Mouse (Mus musculus) hematopoietic stem cell, adult 5-6 weeks (primary cell): ENCODE data around the gene Isca1. TPM values are rescaled to one million over a fixed set of nuclear protein-coding genes. Genes with fewer than 3 reads are reported as not detected.
"Not testable (repeated sequence)": the region's sequence is repeated elsewhere in the genome, so short reads cannot be mapped to it uniquely, and the experiment has no call there.

Experiments
- ATAC-seq, 2 experiments: fragments of 125-278 bp in 1 of 2; replicated peaks in 1 of 2; 2 replicates each; pipeline ENCODE4 v1.8.0; 2016 to 2017; ENCODE audit warnings: inconsistent platforms in 2 of 2, mild to moderate bottlenecking in 2 of 2, moderate number of reproducible peaks in 2 of 2, low read depth in 1 of 2, moderate TSS enrichment in 1 of 2; ENCODE audit not compliant: low FRiP score in 2 of 2, poor library complexity in 2 of 2, severe bottlenecking in 2 of 2, insufficient read depth in 1 of 2, low TSS enrichment in 1 of 2
- total RNA-seq: library from RNA; stranded (forward); fragments of 172-1452, 232-1000 nt; gene quantifications from 2 replicates; pipeline ENCODE4 v1.2.3, GENCODE M21; 2017

The Isca1 gene
- total RNA-seq, 1 experiment from 2014 or later: 67.8 TPM

- ATAC-seq: no peak
These were observed 2.7 kb downstream of the Isca1 start for GRCm38 (mm10) chr13:59766786-59767515.

GRCm38 (mm10) chr13:59762791-59763190, 6.8 kb downstream of the Isca1 start:
- no peak for ATAC-seq

GRCm38 (mm10) chr13:59756906-59757305, 12.7 kb downstream of the Isca1 start:
- ATAC-seq: no peak

- no peak for ATAC-seq
These were observed 19.3 kb downstream of the Isca1 start for GRCm38 (mm10) chr13:59750310-59750709.

GRCm38 (mm10) chr13:59746711-59747110, 22.9 kb downstream of the Isca1 start, which contains the start of gene 1700014D04Rik:
Gene 1700014D04Rik, minus strand, starts transcription at chr13:59746752.
- ATAC-seq: no peak

GRCm38 (mm10) chr13:59746164-59746563, 23.4 kb downstream of the Isca1 start:
- ATAC-seq: no peak

- peak in 1 of 2 experiments; percentile 23; a peak in 1 of 4 replicates for ATAC-seq
These were observed 24.1 kb downstream of the Isca1 start for GRCm38 (mm10) chr13:59745462-59745861.

GRCm38 (mm10) chr13:59741697-59742096, 27.9 kb downstream of the Isca1 start:
- ATAC-seq: peak; percentile 84 to 85

GRCm38 (mm10) chr13:59741096-59741495, 28.5 kb downstream of the Isca1 start:
- no peak for ATAC-seq

- no peak for ATAC-seq
These were observed 30.2 kb downstream of the Isca1 start for GRCm38 (mm10) chr13:59739397-59739796.

- no peak for ATAC-seq
These were observed 31.2 kb downstream of the Isca1 start for GRCm38 (mm10) chr13:59738455-59738854.

GRCm38 (mm10) chr13:59735190-59735589, 34.4 kb downstream of the Isca1 start:
- ATAC-seq: peak; percentile 77 to 78

GRCm38 (mm10) chr13:59734347-59734746, 35.3 kb downstream of the Isca1 start:
- not testable (repeated sequence) for ATAC-seq

GRCm38 (mm10) chr13:59733936-59734335, 35.7 kb downstream of the Isca1 start:
- no peak for ATAC-seq

GRCm38 (mm10) chr13:59731652-59732051, 38.0 kb downstream of the Isca1 start, which contains the start of gene Spata31d1d:
Gene Spata31d1d, minus strand, starts transcription at chr13:59731752.
- no peak for ATAC-seq

- peak; percentile 91 to 92 for ATAC-seq
These were observed 41.1 kb downstream of the Isca1 start for GRCm38 (mm10) chr13:59728378-59729093.

GRCm38 (mm10) chr13:59726139-59726867, 43.3 kb downstream of the Isca1 start:
- no peak for ATAC-seq

GRCm38 (mm10) chr13:59722089-59722488, 47.5 kb downstream of the Isca1 start:
- ATAC-seq: not testable (repeated sequence)
